Mouse (Mus musculus): ENCODE results near the gene Kcnj14.

Gene Kcnj14

DNA sequence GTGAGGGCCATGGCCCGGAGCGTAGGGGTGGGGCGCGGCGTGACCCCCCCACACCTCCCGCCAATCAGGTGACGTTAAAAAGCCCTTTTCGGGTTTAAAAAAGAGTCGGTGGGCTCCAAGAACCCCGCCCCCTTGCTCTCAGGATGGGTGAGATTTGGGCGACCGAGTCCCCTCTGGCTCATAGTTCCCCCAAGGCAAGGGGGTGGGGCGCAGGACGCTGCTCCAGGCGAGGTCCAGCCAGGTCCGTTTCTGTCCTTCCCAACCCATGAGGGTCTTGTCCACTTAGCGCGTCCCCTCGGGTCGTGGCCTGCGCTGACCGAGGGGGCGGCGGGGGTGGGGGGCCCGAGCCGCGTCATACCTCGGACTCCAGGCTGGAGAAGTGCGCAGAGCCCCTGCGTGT, 7.8 kb upstream of the Kcnj14 start:
- DNase-seq (ENCODE audit: low read depth, low spot score) = no peak

GRCm38 (mm10) chr7:45831128-45831525, 6.5 kb upstream of the Kcnj14 start:
- DNase-seq (ENCODE audit: low read depth, low spot score) = no peak

DNA sequence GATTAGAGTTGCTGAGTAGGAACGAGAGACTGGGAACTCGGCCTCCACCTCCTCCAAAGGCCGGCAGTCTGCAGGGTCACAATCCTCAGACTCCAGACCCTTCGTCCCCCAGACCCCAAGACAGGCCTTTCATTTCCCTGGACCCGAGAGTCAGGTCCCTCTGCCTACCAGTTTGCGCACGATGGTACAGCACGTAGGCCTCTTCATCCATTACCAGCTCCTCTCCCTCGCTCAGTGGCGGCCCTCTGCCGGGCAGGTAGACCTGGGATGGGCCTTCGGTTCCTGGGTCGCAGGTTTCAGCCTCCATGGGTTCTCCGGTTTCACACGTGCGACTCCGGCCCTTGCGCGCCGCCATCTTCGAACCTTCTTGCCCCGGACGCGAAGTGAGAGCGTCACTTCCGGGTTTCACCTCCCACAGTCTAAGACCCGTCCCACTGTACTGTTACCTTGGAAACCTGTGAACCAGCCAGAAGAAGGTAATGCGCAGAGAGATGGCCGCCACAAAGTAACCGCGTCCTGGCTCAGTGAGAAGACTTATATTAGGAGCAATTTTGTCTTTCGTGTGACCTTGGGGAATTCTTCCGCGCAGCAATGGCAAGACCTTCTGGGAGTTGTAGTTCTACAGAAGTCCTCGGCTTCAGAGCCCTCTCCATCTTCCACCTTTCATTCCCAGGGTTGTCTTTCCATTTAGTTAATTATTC, 6.0 kb upstream of the Kcnj14 start, which contains the start of gene Grwd1:
Grwd1 (minus strand) TSS at position 518 of the 701 bp plus-strand sequence.
- peak; percentile 95 for DNase-seq (ENCODE audit: low read depth, low spot score)

GRCm38 (mm10) chr7:45826631-45827030, 2.0 kb upstream of the Kcnj14 start:
- DNase-seq (ENCODE audit: low read depth, low spot score) = no peak

GRCm38 (mm10) chr7:45820913-45821312, 3.7 kb downstream of the Kcnj14 start:
- no peak for DNase-seq (ENCODE audit: low read depth, low spot score)

- no peak for DNase-seq (ENCODE audit: low read depth, low spot score)
These were observed 4.7 kb downstream of the Kcnj14 start for GRCm38 (mm10) chr7:45819843-45820242.

DNA sequence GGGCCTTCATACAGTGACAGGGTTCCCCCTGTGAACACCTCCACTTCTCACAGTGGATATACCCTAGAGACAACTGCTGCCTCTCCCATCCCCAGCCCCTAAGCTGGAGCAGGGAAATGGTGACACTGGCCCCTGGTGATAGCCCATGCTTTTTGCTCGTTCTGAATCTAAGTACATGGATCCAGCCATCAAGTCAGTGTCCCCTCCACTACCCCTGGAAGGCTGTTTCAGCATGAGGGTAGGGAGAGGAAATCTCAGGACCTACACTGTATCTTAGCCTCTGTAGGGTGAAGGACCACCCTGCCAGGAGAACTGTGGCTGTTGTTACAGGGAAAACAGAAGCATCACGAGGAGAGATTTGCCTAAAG, 8.6 kb downstream of the Kcnj14 start:
- DNase-seq (ENCODE audit: low read depth, low spot score) = no peak

GRCm38 (mm10) chr7:45815323-45815983, 9.1 kb downstream of the Kcnj14 start:
- no peak for DNase-seq (ENCODE audit: low read depth, low spot score)

- DNase-seq (ENCODE audit: low read depth, low spot score) = no peak
These were observed 9.7 kb downstream of the Kcnj14 start for GRCm38 (mm10) chr7:45814841-45815240.

- peak; percentile 99 for DNase-seq (ENCODE audit: low read depth, low spot score)
These were observed 10.5 kb downstream of the Kcnj14 start, which contains the start of gene Cyth2 for GRCm38 (mm10) chr7:45813787-45814779. Gene Cyth2, minus strand, starts transcription at chr7:45814581.

- no peak for DNase-seq (ENCODE audit: low read depth, low spot score)
These were observed 11.7 kb downstream of the Kcnj14 start for GRCm38 (mm10) chr7:45812921-45813320.

- no peak for DNase-seq (ENCODE audit: low read depth, low spot score)
These were observed 15.1 kb downstream of the Kcnj14 start for GRCm38 (mm10) chr7:45809276-45810075.

DNA sequence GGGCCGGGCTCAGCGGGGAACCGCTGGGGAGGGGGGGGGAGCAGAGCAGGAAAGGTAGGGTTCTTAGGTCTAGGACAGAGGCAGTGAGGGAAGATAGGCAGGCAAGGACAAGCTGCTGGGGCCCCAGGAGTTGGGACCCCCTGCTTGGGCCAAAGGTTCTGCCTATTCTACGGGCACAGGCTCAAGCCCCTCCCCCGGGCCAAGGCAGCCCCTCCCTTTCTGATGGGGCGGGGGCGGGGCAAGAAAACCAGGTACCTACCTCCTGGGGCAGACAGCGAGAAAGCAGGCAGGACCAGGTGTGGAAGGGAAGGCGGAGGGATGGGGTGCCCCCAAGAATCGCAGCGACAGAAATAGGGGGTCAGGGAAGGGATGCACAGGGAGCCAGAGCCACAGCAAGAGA, 16.1 kb downstream of the Kcnj14 start:
- DNase-seq (ENCODE audit: low read depth, low spot score) = no peak

- DNase-seq (ENCODE audit: low read depth, low spot score) = no peak
These were observed 18.6 kb downstream of the Kcnj14 start for GRCm38 (mm10) chr7:45805941-45806340.

DNA sequence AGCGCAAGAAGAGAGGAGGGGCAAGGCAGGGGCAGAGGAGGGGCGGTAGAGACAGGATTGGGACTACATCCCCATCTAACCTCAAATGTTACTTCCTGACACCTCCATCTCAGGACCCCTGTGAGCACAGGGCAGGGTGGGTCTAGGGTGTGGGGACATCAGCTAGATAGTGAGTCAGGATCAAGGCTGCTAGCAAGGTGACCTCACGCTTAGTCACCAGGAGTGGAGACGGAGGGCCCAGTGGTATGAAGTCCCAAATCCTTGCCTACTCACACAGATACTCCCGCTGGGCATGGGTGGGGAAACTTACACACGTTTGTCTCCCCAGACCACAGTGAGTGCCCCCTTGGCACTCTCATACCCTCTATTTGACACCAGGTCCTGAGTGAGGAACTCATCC, 22.0 kb downstream of the Kcnj14 start:
- DNase-seq (ENCODE audit: low read depth, low spot score) = no peak

- DNase-seq (ENCODE audit: low read depth, low spot score) = peak; percentile 97
These were observed 23.2 kb downstream of the Kcnj14 start for GRCm38 (mm10) chr7:45801348-45801747.

DNA sequence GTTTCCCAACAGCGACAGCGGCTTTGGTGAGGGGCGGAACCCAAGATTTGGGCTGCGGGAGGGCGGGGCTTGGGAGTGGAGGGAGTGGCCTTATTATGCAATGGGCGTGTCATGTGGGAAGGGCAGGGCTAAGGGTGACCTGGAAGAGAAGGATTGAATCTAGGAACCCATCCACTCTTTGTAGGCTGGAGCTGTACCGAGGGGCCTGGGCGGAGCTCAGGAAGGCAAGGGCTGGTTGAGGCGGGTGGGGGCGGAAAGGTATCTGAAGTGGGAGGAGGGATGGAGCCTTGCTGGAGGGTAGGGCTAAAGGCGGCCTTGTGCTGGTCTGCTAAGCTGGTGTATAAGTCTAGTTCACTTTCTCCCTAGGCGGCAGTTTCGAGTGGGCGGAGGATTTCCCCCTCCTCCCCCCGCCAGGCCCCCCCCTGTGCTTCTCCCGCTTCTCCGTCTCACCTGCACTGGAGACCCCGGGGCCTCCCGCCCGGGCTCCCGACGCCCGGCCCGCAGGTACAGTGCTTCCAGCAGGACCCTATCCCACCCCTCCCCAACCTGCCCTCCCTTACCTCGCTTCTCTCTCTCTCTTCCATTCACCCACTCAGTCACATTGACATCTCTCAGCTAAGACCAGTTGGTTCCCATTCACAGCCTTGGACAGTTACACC, 23.9 kb downstream of the Kcnj14 start:
- DNase-seq (ENCODE audit: low read depth, low spot score) = peak; percentile 84

DNA sequence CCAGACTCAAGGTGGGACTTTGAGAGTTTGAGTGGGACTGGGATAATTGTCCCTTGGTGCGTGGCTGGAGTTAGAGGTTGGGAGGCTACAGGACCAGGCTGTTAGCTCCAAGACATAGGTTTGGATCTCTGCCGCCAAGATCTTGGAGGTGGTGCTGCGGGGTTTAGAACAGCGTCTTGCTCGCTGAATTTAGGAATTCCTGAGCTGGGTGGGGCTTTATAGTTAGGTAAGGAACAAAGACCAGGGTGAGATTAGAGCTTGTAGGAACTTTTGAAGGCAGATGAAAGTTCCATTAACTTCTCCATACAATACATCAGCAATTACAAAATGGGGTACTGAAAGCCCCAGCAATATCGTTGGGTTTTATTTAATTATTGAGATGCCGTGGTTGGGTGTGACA, 24.6 kb downstream of the Kcnj14 start:
- DNase-seq (ENCODE audit: low read depth, low spot score) = no peak

GRCm38 (mm10) chr7:45798931-45799330, 25.7 kb downstream of the Kcnj14 start:
- DNase-seq (ENCODE audit: low read depth, low spot score) = peak; percentile 77

GRCm38 (mm10) chr7:45798511-45798836, 26.1 kb downstream of the Kcnj14 start:
- DNase-seq (ENCODE audit: low read depth, low spot score) = peak; percentile 75

Data from CD4-positive, CD25-positive, alpha-beta regulatory T cell, adult 2 months (primary cell).